11 mouse cellular contexts compared by ENCODE assay signal in the genomic region with DNA sequence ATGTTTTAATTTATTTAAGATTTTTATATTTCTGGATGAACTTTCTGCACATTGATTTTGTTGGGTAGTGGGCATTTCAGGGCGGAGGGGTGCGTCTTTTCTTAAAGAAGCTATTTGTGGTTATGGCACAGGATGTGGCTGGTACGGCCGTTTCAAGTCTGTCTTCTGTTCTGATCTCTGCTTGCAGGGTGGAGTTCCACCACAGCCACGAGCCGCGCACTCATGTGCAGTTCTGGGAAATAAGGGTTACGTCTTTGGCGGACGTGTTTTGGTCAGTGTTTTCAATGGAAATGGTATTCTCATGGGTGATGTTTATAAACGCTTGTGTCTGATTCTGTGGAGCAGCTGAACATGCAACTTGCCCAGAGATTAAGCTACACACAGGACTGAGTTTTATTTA. TPM values are rescaled to one million over a fixed set of nuclear protein-coding genes. Genes with fewer than 3 reads are reported as not detected.
DNase-seq lines count a peak whose midpoint lies in the region; ATAC-seq lines count a peak whose summit lies in the region.
"Had no signal": no experiment of that assay in that cellular context is flagged by ENCODE, and none has a peak within 500 bp of the region (broad histone marks: within the 10 kb centered on the region; RNA-seq: fewer than 3 reads in every experiment).

No protein-coding gene starts in this region.

- H3K4me2 ChIP-seq in liver, embryonic 16.5 days (ENCODE audit: low read depth, low read length) = peak overlapping the region; percentile 30; the same call in 1 of the 2 replicates
- H3K4me2 ChIP-seq in midbrain, embryonic 11.5 days = no peak overlapping the region
- H3K4me2 ChIP-seq: lung, embryonic 14.5 days had no signal

- no peak overlapping the region for H3K9ac ChIP-seq in liver, embryonic 16.5 days (ENCODE audit: low read depth, low read length)
- no peak overlapping the region for H3K9ac ChIP-seq in midbrain, embryonic 11.5 days (ENCODE audit: low read length)
- H3K9ac ChIP-seq: lung, embryonic 14.5 days had no signal

- WGBS in liver, embryonic 16.5 days (ENCODE audit: insufficient replicate concordance) = 17% methylated on average over 11 of the region's 11 CpGs
- 86% methylated on average over 11 of the region's 11 CpGs for WGBS in midbrain, embryonic 11.5 days

- no peaks in the 10 kb centered on the region for H3K27me3 ChIP-seq in liver, embryonic 16.5 days (ENCODE audit: control insufficient read depth, insufficient read depth, low read depth, low read length)
- H3K27me3 ChIP-seq in splenic B cell, adult 2 months (ENCODE audit: control insufficient read depth, insufficient read depth, low read length, poor library complexity, severe bottlenecking) = no peaks in the 10 kb centered on the region
- no peaks in the 10 kb centered on the region for H3K27me3 ChIP-seq in midbrain, embryonic 11.5 days (ENCODE audit: control insufficient read depth, insufficient read depth, low read length)

- H3K4me1 ChIP-seq in liver, embryonic 16.5 days (ENCODE audit: control insufficient read depth, low read depth, low read length) = no peaks in the 10 kb centered on the region
- H3K4me1 ChIP-seq in midbrain, embryonic 11.5 days (ENCODE audit: control insufficient read depth, insufficient read depth, low read length) = no peaks in the 10 kb centered on the region; the same call in 1 of the 2 replicates

- no peaks in the 10 kb centered on the region for H3K36me3 ChIP-seq in liver, embryonic 16.5 days (ENCODE audit: control insufficient read depth, insufficient read depth)
- no peaks in the 10 kb centered on the region for H3K36me3 ChIP-seq in splenic B cell, adult 2 months (ENCODE audit: control insufficient read depth, insufficient read depth, low read length, poor library complexity, severe bottlenecking)
- H3K36me3 ChIP-seq in midbrain, embryonic 11.5 days (ENCODE audit: control insufficient read depth, insufficient read depth, low read length) = no peaks in the 10 kb centered on the region

- peak; percentile 99 for ATAC-seq in activated CD4-positive, CD25-positive, alpha-beta regulatory T cell, adult 4 months
- ATAC-seq in liver, embryonic 16.5 days (ENCODE audit: low read depth) = no peak
- ATAC-seq in midbrain, embryonic 11.5 days (ENCODE audit: low FRiP score) = no peak
- ATAC-seq: hindbrain, embryonic 16.5 days had no signal

- peak; percentile 31 to 39 for DNase-seq in B cell, adult 2 months
- DNase-seq in splenic B cell, adult 2 months (ENCODE audit: low read depth, low spot score) = peak; percentile 43
- no peak for DNase-seq in adrenal gland, postnatal 14 days
- no peak for DNase-seq in midbrain, embryonic 11.5 days (ENCODE audit: low spot score, missing footprints)
- no peak for DNase-seq in embryo, embryonic 11 days
- DNase-seq: cerebellum, postnatal 25 days; kidney, postnatal 14 days; lung, embryonic 14.5 days had no signal

- no peak overlapping the region for H3K4me3 ChIP-seq in liver, embryonic 16.5 days (ENCODE audit: low read depth, low read length)
- no peak overlapping the region for H3K4me3 ChIP-seq in midbrain, embryonic 11.5 days (ENCODE audit: low read depth, low read length)

- no peak overlapping the region for H3K27ac ChIP-seq in liver, embryonic 16.5 days (ENCODE audit: low read length)
- no peak overlapping the region for H3K27ac ChIP-seq in midbrain, embryonic 11.5 days (ENCODE audit: low read depth, low read length)

- H3K9me3 ChIP-seq in liver, embryonic 16.5 days (replicated peaks; ENCODE audit: control insufficient read depth, low read length) = no peaks in the 10 kb centered on the region
- no peaks in the 10 kb centered on the region for H3K9me3 ChIP-seq in midbrain, embryonic 11.5 days (ENCODE audit: control insufficient read depth, low read length)

RNA-seq across cellular contexts. Expression of gene Klhdc1, which starts 16.9 kb away (rescaled TPM):
- 10 to 100 TPM; 13.0 to 26.6 TPM for polyA plus RNA-seq in activated CD4-positive, CD25-positive, alpha-beta regulatory T cell, adult 4 months (2017; shearing (Covaris generic))
- polyA plus RNA-seq in liver, embryonic 16.5 days (2015; fragmentation: Nextera tagmentation; extraction: Ambion mirVana) = 2.5 TPM in 2 replicates
- total RNA-seq in adrenal gland, postnatal 14 days (2021) = 7.8 and 10.0 TPM in 2 replicates
- 2.9 and 3.3 TPM in 2 replicates for polyA plus RNA-seq in midbrain, embryonic 11.5 days (2014; fragmentation: Nextera tagmentation; extraction: Ambion mirVana)

RNA-seq across cellular contexts. Expression of gene Pole2, which starts 29.8 kb away (rescaled TPM):
- polyA plus RNA-seq in activated CD4-positive, CD25-positive, alpha-beta regulatory T cell, adult 4 months (2017; shearing (Covaris generic)) = 10 to 100 TPM; 14.2 to 15.5 TPM
- 15.3 and 18.4 TPM in 2 replicates for polyA plus RNA-seq in liver, embryonic 16.5 days (2015; fragmentation: Nextera tagmentation; extraction: Ambion mirVana)
- 5.3 and 5.7 TPM in 2 replicates for total RNA-seq in adrenal gland, postnatal 14 days (2021)
- polyA plus RNA-seq in midbrain, embryonic 11.5 days (2014; fragmentation: Nextera tagmentation; extraction: Ambion mirVana) = 29.8 and 31.6 TPM in 2 replicates

RNA-seq across cellular contexts. Expression of gene Klhdc2, which starts 38.6 kb away (rescaled TPM):
- polyA plus RNA-seq in activated CD4-positive, CD25-positive, alpha-beta regulatory T cell, adult 4 months (2017; shearing (Covaris generic)) = 10 to 100 TPM; 11.8 to 19.7 TPM
- 68.6 and 76.9 TPM in 2 replicates for polyA plus RNA-seq in liver, embryonic 16.5 days (2015; fragmentation: Nextera tagmentation; extraction: Ambion mirVana)
- 55.6 and 67.7 TPM in 2 replicates for total RNA-seq in adrenal gland, postnatal 14 days (2021)
- polyA plus RNA-seq in midbrain, embryonic 11.5 days (2014; fragmentation: Nextera tagmentation; extraction: Ambion mirVana) = 272 and 275 TPM in 2 replicates

RNA-seq across cellular contexts. Expression of gene Gm49384, which starts 53.8 kb away (rescaled TPM):
- 1 to 10 TPM; 8.2 to 9.1 TPM for polyA plus RNA-seq in activated CD4-positive, CD25-positive, alpha-beta regulatory T cell, adult 4 months (2017; shearing (Covaris generic))
- polyA plus RNA-seq in liver, embryonic 16.5 days (2015; fragmentation: Nextera tagmentation; extraction: Ambion mirVana) = 15.3 and 17.0 TPM in 2 replicates
- 3.9 and 4.4 TPM in 2 replicates for total RNA-seq in adrenal gland, postnatal 14 days (2021)
- polyA plus RNA-seq in midbrain, embryonic 11.5 days (2014; fragmentation: Nextera tagmentation; extraction: Ambion mirVana) = 39.9 and 40.8 TPM in 2 replicates

RNA-seq across cellular contexts. Expression of gene Dnaaf2, which starts 59.6 kb away (rescaled TPM):
- polyA plus RNA-seq in activated CD4-positive, CD25-positive, alpha-beta regulatory T cell, adult 4 months (2017; shearing (Covaris generic)) = 1 to 10 TPM; 3.3 to 5.2 TPM
- polyA plus RNA-seq in liver, embryonic 16.5 days (2015; fragmentation: Nextera tagmentation; extraction: Ambion mirVana) = 4.2 and 4.5 TPM in 2 replicates
- total RNA-seq in adrenal gland, postnatal 14 days (2021) = 1.0 and 1.7 TPM in 2 replicates
- polyA plus RNA-seq in midbrain, embryonic 11.5 days (2014; fragmentation: Nextera tagmentation; extraction: Ambion mirVana) = 12.4 and 13.3 TPM in 2 replicates

Comparison
In these comparisons a context has a peak if more than half of its experiments do, and no peak if none do; other contexts are left out.
1. DNase-seq: peak in B cell, adult 2 months (2 of 2) and splenic B cell, adult 2 months (single experiment); none in adrenal gland, postnatal 14 days (single experiment), midbrain, embryonic 11.5 days (single experiment) and embryo, embryonic 11 days (single experiment).